Mouse (Mus musculus) retina, embryonic 14.5 days (tissue): ENCODE data around the gene Fam151b.

Experiments used
- DNase-seq: peaks from one replicate; pipeline ENCODE4 v3.0.0-alpha.2; 2015; ENCODE audit warnings: low spot score

Fam151b gene

GRCm38 (mm10) chr13:92419630-92420029, 64.2 kb downstream of the Fam151b start:
- no peak for DNase-seq

DNA sequence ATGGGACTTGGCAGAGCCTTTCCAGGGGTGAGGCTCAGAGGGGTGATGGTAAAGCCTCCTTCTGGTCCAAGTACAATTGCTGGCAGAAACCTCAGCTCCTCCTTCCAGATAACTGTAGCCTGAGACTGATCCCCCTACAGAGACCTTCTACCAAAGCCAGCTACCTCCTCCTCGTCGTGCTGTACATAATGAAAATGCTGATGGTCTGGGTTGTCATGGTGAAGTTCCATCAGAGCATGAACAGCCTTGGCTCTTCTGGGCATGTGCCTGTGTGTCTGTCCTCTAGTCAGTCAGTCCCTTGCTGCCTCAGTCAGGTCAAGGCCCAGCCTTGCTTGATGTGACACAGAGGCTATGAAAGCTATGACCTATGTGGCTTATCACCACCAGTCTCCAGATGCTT, 73.3 kb downstream of the Fam151b start:
- DNase-seq, result no peak

DNA sequence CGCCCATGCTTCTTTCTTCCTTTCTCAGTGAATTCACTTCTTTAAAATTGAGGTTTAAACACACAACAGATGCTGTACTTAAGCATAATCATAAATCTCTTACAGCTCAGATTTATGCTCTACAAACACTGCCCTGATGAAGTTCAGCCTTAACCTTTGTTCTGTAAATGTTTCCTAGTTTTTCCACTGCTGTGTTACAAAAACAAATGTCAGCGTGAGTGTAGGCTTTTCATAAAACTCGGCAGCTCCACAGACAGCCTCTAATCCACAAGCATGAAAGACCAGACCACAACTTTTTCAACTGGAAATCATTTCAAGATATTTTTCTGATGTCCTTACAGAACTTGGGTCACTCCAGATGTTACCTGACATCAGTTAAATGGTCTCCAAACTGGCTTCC, 80.3 kb downstream of the Fam151b start:
- DNase-seq, result no peak

DNA sequence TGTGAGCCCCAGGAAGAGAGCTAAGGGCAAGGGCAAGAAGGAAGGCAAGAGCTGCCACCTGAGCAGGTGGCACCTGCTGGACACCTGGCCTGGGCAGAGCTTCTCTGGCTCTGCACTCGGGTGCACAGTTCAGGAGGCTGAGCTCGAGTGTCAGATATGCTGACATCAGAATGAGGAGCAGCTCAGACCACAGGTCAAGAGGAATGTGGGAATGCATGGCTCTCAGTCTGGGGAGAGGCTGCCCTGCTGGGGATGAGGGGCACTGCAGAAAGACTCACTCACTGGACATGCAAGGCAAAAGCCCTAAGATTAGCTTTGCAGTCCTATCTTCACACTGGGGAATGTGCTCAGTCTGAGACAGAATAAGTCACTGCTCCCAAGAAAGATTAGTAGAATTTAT, 81.8 kb downstream of the Fam151b start:
- no peak for DNase-seq
